Mouse (Mus musculus): ENCODE measurements at regions not wholly inside any gene's neighbourhood (a gene's known extent, or its start where the extent isn't known, plus 50 kb on each side); places are given as distances from the start of the nearest gene placed in this dataset.

GRCm38 (mm10) chr4:124215077-124215476, 297.3 kb upstream of the 4930535I16Rik start:
- TF ChIP-seq POLR2A (IDR thresholded peaks at IDR 0.05; ENCODE audit: control insufficient read depth in 1 of 2, insufficient read depth in 1 of 2, low read depth in 1 of 2, low read length in 2 of 2, poor library complexity in 1 of 2), result no peak
- no peak for TF ChIP-seq CTCF (IDR thresholded peaks at IDR 0.05 in 2 of 3, conservative IDR thresholded peaks at IDR 0.05 in 1 of 3; ENCODE audit: control insufficient read depth in 1 of 3, insufficient read depth in 1 of 3, low read depth in 2 of 3, low read length in 3 of 3, poor library complexity in 1 of 3, severe bottlenecking in 1 of 3)
- TF ChIP-seq CHD2 (IDR thresholded peaks at IDR 0.05; ENCODE audit: low read length), result no peak
- no peak for TF ChIP-seq ZMIZ1 (IDR thresholded peaks at IDR 0.05; ENCODE audit: low read depth, low read length)
- TF ChIP-seq EP300 (IDR thresholded peaks at IDR 0.05; ENCODE audit: low read depth in 1 of 2, low read length in 2 of 2), result no peak
